Mouse (Mus musculus): ENCODE data around the gene Ube2r2. TPM values are rescaled to one million over a fixed set of nuclear protein-coding genes. Genes with fewer than 3 reads are reported as not detected.

The Ube2r2 gene
- polyA plus RNA-seq, 1 experiment from 2014 or later: 115 TPM

DNA sequence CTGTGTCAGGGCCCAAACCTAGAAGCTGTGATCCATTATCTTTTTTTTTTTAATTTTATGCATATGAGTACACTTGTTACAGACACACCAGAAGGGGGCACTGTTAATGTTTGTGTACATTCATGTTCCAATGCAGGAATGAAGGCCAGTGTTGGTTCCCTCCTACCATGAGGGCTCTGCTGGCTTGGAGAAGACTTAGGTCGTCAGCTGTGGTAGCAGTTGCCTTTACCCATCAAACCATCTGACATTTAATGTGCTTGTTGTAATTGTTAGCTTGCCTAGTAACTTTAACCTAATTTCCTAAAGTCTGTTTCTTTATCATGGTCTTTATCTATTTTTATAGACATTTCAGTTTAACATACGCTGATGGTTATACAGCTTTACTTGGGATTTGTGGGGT is 35.4 kb downstream of the Ube2r2 start:
- ChIA-PET POLR2A (interaction anchor here (1.1 kb wide), 1 partner anchor 49 kb away, joined by 3 read pairs; no protein-coding TSS in a partner anchor), CTCF (no interaction called here)
- no peaks in the 10 kb centered on the region for H3K27me3 ChIP-seq
- no peak for DNase-seq (ENCODE audit: low read depth, low spot score)
- in situ Hi-C loops (cut with MboI; ENCODE audit: low pct_unique_long_range_greater_than_20kb): no loop called here
- TF ChIP-seq CTCF (IDR thresholded peaks at IDR 0.05): no peak
- ATAC-seq: no peak

DNA sequence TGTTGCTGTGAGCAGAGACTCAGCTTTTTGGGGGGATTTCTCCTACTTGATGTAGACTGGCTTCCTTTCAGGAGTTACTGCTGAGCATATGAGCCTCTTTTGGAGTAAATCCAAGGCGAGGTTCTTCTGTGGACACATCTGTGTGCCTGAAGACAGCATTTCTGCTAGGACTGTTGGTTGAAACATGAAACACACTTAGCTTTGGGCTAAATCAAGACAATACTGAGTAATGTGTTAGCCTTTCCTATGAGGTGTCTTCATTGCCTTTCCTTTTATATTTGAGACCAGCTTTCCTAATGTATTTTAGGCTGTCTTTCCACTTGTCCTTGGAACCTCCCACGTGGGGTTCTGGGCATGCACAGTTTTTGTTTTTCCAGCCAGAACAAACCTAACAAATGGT is 39.1 kb downstream of the Ube2r2 start:
- ATAC-seq (no peak), DNase-seq (ENCODE audit: low read depth, low spot score) (no peak)
- ChIA-PET POLR2A (no interaction called here), CTCF (no interaction called here)
- no peak for TF ChIP-seq CTCF (IDR thresholded peaks at IDR 0.05)
- H3K27me3 ChIP-seq: no peaks in the 10 kb centered on the region
- in situ Hi-C loops (cut with MboI; ENCODE audit: low pct_unique_long_range_greater_than_20kb): no loop called here

- no peak for ATAC-seq
- no peak for TF ChIP-seq CTCF (IDR thresholded peaks at IDR 0.05)
- POLR2A ChIA-PET: no interaction called here
- CTCF ChIA-PET: no interaction called here
- in situ Hi-C loops (cut with MboI; ENCODE audit: low pct_unique_long_range_greater_than_20kb): no loop called here
- H3K27me3 ChIP-seq: no peaks in the 10 kb centered on the region
- DNase-seq (ENCODE audit: low read depth, low spot score): no peak
These were observed 44.5 kb downstream of the Ube2r2 start for GRCm38 (mm10) chr4:41179825-41180725.

GRCm38 (mm10) chr4:41189809-41190208 is 54.3 kb downstream of the Ube2r2 start:
- TF ChIP-seq CTCF (IDR thresholded peaks at IDR 0.05): no peak
- in situ Hi-C loops (cut with MboI; ENCODE audit: low pct_unique_long_range_greater_than_20kb): no loop called here
- CTCF ChIA-PET: interaction anchor here (1.0 kb wide), 1 partner anchor 24 kb away, joined by 3 read pairs; no protein-coding TSS in a partner anchor
- POLR2A ChIA-PET: no interaction called here
- no peaks in the 10 kb centered on the region for H3K27me3 ChIP-seq
- DNase-seq (ENCODE audit: low read depth, low spot score) (no peak), ATAC-seq (no peak)

DNA sequence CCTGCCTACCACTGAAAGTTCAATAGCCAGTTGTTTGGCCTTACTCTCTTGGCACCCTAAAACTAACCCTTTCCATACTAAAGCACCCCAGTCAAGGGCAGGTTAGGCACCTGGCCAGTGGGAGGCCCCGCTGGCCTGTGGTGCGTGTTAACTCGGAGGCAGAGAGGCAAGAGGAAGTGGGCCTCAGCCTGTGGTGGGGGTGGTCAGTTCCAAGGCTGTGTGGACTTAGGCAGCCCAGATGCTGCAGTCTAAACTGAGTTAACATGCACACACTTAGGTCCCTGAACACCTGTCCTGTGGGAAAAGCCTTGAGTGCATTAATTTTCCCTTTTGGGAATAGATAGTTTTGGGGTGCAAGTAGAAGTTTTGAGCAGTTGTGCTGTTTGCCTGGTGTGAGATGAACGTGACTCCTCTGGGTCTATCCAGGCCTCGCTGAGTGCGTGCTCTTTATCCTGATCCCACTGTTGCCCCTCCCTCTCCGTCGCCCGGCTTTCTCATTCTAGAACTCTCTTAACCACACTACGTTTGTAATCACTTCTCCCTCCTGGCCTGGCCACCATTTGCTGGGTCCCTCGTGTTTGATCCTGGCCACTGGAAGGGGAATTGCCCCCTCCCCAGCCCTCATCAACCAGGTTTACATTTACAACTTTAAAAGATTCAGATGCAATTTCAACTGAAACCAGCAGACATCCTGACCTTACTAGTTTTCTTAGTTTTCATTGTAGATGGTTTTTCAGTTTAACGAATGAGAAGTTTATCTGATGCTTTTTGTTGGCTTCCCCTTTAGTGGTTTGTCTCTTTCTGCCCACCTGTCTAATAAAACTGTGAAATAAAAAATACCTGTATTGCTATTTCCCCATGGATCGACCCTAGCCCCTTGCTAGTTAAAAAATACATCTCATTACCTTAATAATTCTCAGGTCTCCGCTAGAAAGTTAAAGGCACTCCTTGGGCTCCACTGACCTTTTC is 57.3 kb downstream of the Ube2r2 start:
- ATAC-seq (no peak), DNase-seq (ENCODE audit: low read depth, low spot score) (no peak)
- CTCF ChIA-PET: no interaction called here
- POLR2A ChIA-PET: no interaction called here
- in situ Hi-C loops (cut with MboI; ENCODE audit: low pct_unique_long_range_greater_than_20kb): no loop called here
- no peaks in the 10 kb centered on the region for H3K27me3 ChIP-seq
- TF ChIP-seq CTCF (IDR thresholded peaks at IDR 0.05): no peak

GRCm38 (mm10) chr4:41195328-41195727 is 59.8 kb downstream of the Ube2r2 start:
- TF ChIP-seq CTCF (IDR thresholded peaks at IDR 0.05): no peak
- in situ Hi-C loops (cut with MboI; ENCODE audit: low pct_unique_long_range_greater_than_20kb): no loop called here
- CTCF ChIA-PET: no interaction called here
- DNase-seq (ENCODE audit: low read depth, low spot score) (no peak), ATAC-seq (no peak)
- POLR2A ChIA-PET: no interaction called here
- H3K27me3 ChIP-seq: no peaks in the 10 kb centered on the region

DNA sequence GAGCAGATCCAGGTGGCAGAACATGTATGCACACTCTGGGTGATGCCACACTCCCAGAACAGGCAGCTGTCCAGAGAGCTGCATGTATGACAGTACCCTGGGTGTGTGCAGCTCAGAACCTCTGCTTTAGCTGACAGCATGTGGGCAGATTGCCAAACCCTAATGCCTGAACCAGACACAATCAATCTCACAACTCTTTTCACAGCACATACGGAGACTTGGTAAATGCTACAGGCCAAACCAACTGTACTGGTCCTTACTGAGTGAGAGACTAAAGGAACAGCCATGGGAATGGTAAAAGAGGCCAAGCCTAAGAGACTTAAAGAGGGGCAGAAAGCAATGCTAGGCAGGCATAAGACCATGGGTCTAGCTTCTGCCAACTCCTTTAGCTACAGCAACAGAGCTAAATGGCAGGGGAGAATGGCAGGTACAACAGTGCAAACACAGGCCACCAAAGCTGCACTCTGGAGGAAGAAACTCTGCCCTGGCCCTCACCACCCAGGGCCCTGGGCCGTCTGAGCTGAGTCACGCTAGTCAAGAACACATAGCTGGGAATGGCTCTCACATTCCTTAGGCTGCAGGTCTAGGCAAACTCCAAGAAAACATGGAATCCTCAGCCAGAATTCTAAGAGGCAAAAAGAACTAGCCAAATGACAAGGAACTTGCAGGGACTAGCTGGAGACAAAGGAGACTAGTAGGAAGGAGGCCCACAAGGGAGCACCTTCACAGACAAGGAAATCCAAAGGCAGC is 61.5 kb downstream of the Ube2r2 start:
- ChIA-PET CTCF (interaction anchor here (0.9 to 1.3 kb wide), 3 partner anchors 20 to 67 kb away, joined by 3 read pairs; no protein-coding TSS in a partner anchor), POLR2A (no interaction called here)
- no peaks in the 10 kb centered on the region for H3K27me3 ChIP-seq
- ATAC-seq: no peak
- no peak for TF ChIP-seq CTCF (IDR thresholded peaks at IDR 0.05)
- in situ Hi-C loops (cut with MboI; ENCODE audit: low pct_unique_long_range_greater_than_20kb): no loop called here
- no peak for DNase-seq (ENCODE audit: low read depth, low spot score)

- DNase-seq (ENCODE audit: low read depth, low spot score) (no peak), ATAC-seq (no peak)
- H3K27me3 ChIP-seq: no peaks in the 10 kb centered on the region
- CTCF ChIA-PET: interaction anchor here (1.0 to 1.7 kb wide), 2 partner anchors 11 to 73 kb away, joined by 3 to 5 read pairs; no protein-coding TSS in a partner anchor
- in situ Hi-C loops (cut with MboI; ENCODE audit: low pct_unique_long_range_greater_than_20kb): no loop called here
- no peak for TF ChIP-seq CTCF (IDR thresholded peaks at IDR 0.05)
- POLR2A ChIA-PET: no interaction called here
These were observed 66.6 kb downstream of the Ube2r2 start for GRCm38 (mm10) chr4:41202135-41202534.

- DNase-seq (ENCODE audit: low read depth, low spot score): no peak
- POLR2A ChIA-PET: interaction anchor here (0.6 kb wide), 1 partner anchor 79 kb away, joined by 3 read pairs; no protein-coding TSS in a partner anchor
- TF ChIP-seq CTCF (IDR thresholded peaks at IDR 0.05): no peak
- no peaks in the 10 kb centered on the region for H3K27me3 ChIP-seq
- no peak for ATAC-seq
- in situ Hi-C loops (cut with MboI; ENCODE audit: low pct_unique_long_range_greater_than_20kb): no loop called here
- CTCF ChIA-PET: no interaction called here
These were observed 70.2 kb downstream of the Ube2r2 start for GRCm38 (mm10) chr4:41205751-41206150.

- ATAC-seq: no peak
- no peak for TF ChIP-seq CTCF (IDR thresholded peaks at IDR 0.05)
- no peaks in the 10 kb centered on the region for H3K27me3 ChIP-seq
- ChIA-PET POLR2A (no interaction called here), CTCF (no interaction called here)
- DNase-seq (ENCODE audit: low read depth, low spot score): no peak
- in situ Hi-C loops (cut with MboI; ENCODE audit: low pct_unique_long_range_greater_than_20kb): no loop called here
These were observed 72.5 kb downstream of the Ube2r2 start for GRCm38 (mm10) chr4:41208050-41208449.

Data from Patski (cell line).